Mouse (Mus musculus) adrenal gland, postnatal 10 days (tissue): ENCODE measurements around the gene Ube2f. TPM values are rescaled to one million over a fixed set of nuclear protein-coding genes. Genes with fewer than 3 reads are reported as not detected.

Experiments
- DNase-seq: peaks from one replicate; pipeline ENCODE4 v3.0.0; 2021; ENCODE audit warnings: mixed read lengths
- long read RNA-seq, 2 experiments: library from polyadenylated mRNA; stranded (forward); transcript quantifications; one replicate each; pipeline ENCODE4 v2.0.0; 2021
- total RNA-seq, 2 experiments: library from RNA; stranded (reverse); gene quantifications; 2 replicates each; pipeline ENCODE4 v1.2.3; 2021

Gene Ube2f
- 10 to 100 TPM; 59.2 to 61.7 TPM for total RNA-seq
- long read RNA-seq, experiment 1, full-length matches to known transcripts: 79 of 89 reads
- long read RNA-seq, experiment 1, partial matches to known transcripts: 3 of 89 reads
- long read RNA-seq, experiment 1, other reads (novel, unspliced or antisense): 7 of 89 reads
- long read RNA-seq, experiment 2, full-length matches to known transcripts: 35 of 41 reads
- long read RNA-seq, experiment 2, partial matches to known transcripts: 0 of 41 reads
- long read RNA-seq, experiment 2, other reads (novel, unspliced or antisense): 6 of 41 reads

- peak; percentile 91 for DNase-seq
Observed at GRCm38 (mm10) chr1:91249564-91250414, at the start of gene Ube2f. Gene Ube2f (plus strand): TSS chr1:91250304.

GRCm38 (mm10) chr1:91201122-91201521, 49.0 kb upstream of the Ube2f start:
- DNase-seq: no peak

- DNase-seq: no peak
Observed at GRCm38 (mm10) chr1:91204221-91204765, 45.8 kb upstream of the Ube2f start.

GRCm38 (mm10) chr1:91205651-91206050, 44.5 kb upstream of the Ube2f start:
- DNase-seq: no peak

GRCm38 (mm10) chr1:91206336-91206735, 43.8 kb upstream of the Ube2f start:
- DNase-seq: no peak

- DNase-seq: no peak
Observed at GRCm38 (mm10) chr1:91206873-91207272, 43.2 kb upstream of the Ube2f start.

GRCm38 (mm10) chr1:91207334-91208074, 42.6 kb upstream of the Ube2f start:
- DNase-seq: peak; percentile 38

- no peak for DNase-seq
Observed at GRCm38 (mm10) chr1:91209343-91209742, 40.8 kb upstream of the Ube2f start.

- DNase-seq: peak; percentile 83
Observed at GRCm38 (mm10) chr1:91209785-91210184, 40.3 kb upstream of the Ube2f start.

- peak; percentile 67 for DNase-seq
Observed at GRCm38 (mm10) chr1:91211099-91211498, 39.0 kb upstream of the Ube2f start.

GRCm38 (mm10) chr1:91211591-91212008, 38.5 kb upstream of the Ube2f start:
- peak; percentile 36 for DNase-seq

GRCm38 (mm10) chr1:91215264-91215663, 34.8 kb upstream of the Ube2f start:
- no peak for DNase-seq

- DNase-seq: no peak
Observed at GRCm38 (mm10) chr1:91215981-91216380, 34.1 kb upstream of the Ube2f start.

GRCm38 (mm10) chr1:91216504-91217267, 33.4 kb upstream of the Ube2f start:
- DNase-seq: no peak

GRCm38 (mm10) chr1:91219641-91220321, 30.3 kb upstream of the Ube2f start:
- DNase-seq: peak; percentile 13

- DNase-seq: no peak
Observed at GRCm38 (mm10) chr1:91220322-91220672, 29.8 kb upstream of the Ube2f start.

- DNase-seq: no peak
Observed at GRCm38 (mm10) chr1:91226562-91226961, 23.5 kb upstream of the Ube2f start.

GRCm38 (mm10) chr1:91227381-91228054, 22.6 kb upstream of the Ube2f start:
- DNase-seq: no peak

- no peak for DNase-seq
Observed at GRCm38 (mm10) chr1:91231142-91231541, 19.0 kb upstream of the Ube2f start.

- no peak for DNase-seq
Observed at GRCm38 (mm10) chr1:91231896-91232295, 18.2 kb upstream of the Ube2f start.

- no peak for DNase-seq
Observed at GRCm38 (mm10) chr1:91235395-91235794, 14.7 kb upstream of the Ube2f start.
